Mouse (Mus musculus) kidney, embryonic 15.5 days (tissue): ENCODE measurements at regions not wholly inside any gene's neighbourhood (a gene's known extent, or its start where the extent isn't known, plus 50 kb on each side); places are given as distances from the start of the nearest gene placed in this dataset.

Source experiments
- ATAC-seq: fragments of 200-750 bp; cut with Nextera tagmentation; replicated peaks from 2 replicates; pipeline ENCODE4 v1.8.0; 2017; ENCODE audit warnings: moderate TSS enrichment; ENCODE audit not compliant: low FRiP score
- H3K27ac ChIP-seq: fragments of 300-500 bp; sonication (generic); 2 replicates; pipeline ENCODE4 v1.5.1; 2015; ENCODE audit warnings: mild to moderate bottlenecking, inconsistent platforms
- H3K27me3 ChIP-seq: fragments of 300-500 bp; sonication (generic); 2 replicates; pipeline ENCODE4 v1.6.1; 2015; ENCODE audit warnings: inconsistent platforms
- H3K36me3 ChIP-seq: fragments of 300-500 bp; sonication (generic); 2 replicates; pipeline ENCODE4 v1.6.1; 2015; ENCODE audit warnings: inconsistent platforms
- H3K4me1 ChIP-seq: fragments of 300-500 bp; sonication (generic); 2 replicates; pipeline ENCODE4 v1.6.1; 2015; ENCODE audit warnings: inconsistent platforms
- H3K4me2 ChIP-seq: fragments of 300-500 bp; sonication (generic); 2 replicates; pipeline ENCODE4 v1.6.1; 2015; ENCODE audit warnings: moderate library complexity, mild to moderate bottlenecking, inconsistent platforms
- H3K4me3 ChIP-seq: fragments of 300-500 bp; sonication (generic); replicated peaks from 2 replicates; pipeline ENCODE4 v1.5.1; 2015; ENCODE audit warnings: mild to moderate bottlenecking, inconsistent platforms
- H3K9ac ChIP-seq: fragments of 300-500 bp; sonication (generic); 2 replicates; pipeline ENCODE4 v1.6.1; 2015; ENCODE audit warnings: mild to moderate bottlenecking, inconsistent platforms
- H3K9me3 ChIP-seq: fragments of 300-500 bp; sonication (generic); replicated peaks from 2 replicates; pipeline ENCODE4 v1.6.1; 2016; ENCODE audit warnings: inconsistent platforms
- WGBS: fragments of 180-500 bp; shearing (Covaris S2); methylation state at CpG from one replicate; pipeline ENCODE4 v1.1.7; 2015; ENCODE audit warnings: mixed read lengths; 5-methylcytosine and 5-hydroxymethylcytosine counted together

- Histone ChIP-seq H3K27ac (no peak overlapping the region), H3K36me3 (no peaks in the 10 kb centered on the region), H3K4me2 (no peak overlapping the region), H3K4me1 (no peaks in the 10 kb centered on the region), H3K9ac (no peak overlapping the region), H3K4me3 (no peak overlapping the region), H3K9me3 (no peaks in the 10 kb centered on the region), H3K27me3 (no peaks in the 10 kb centered on the region)
- WGBS, result 86% methylated on average over 4 of the region's 4 CpGs
- no peak for ATAC-seq
These were observed 684.7 kb upstream of the Vwc2 start for GRCm38 (mm10) chr11:10429291-10429690.

GRCm38 (mm10) chr11:10477341-10478070 lies 636.5 kb upstream of the Vwc2 start:
- Histone ChIP-seq H3K27me3 (no peaks in the 10 kb centered on the region), H3K9ac (no peak overlapping the region), H3K4me2 (no peak overlapping the region), H3K4me1 (no peaks in the 10 kb centered on the region), H3K4me3 (no peak overlapping the region), H3K36me3 (no peaks in the 10 kb centered on the region), H3K9me3 (no peaks in the 10 kb centered on the region), H3K27ac (no peak overlapping the region)
- ATAC-seq, result no peak
- 91% methylated on average over 4 of the region's 4 CpGs for WGBS

- no peaks in the 10 kb centered on the region for H3K9me3 ChIP-seq
- no peak overlapping the region for H3K9ac ChIP-seq
- H3K36me3 ChIP-seq, result no peaks in the 10 kb centered on the region
- WGBS, result 80% methylated on average over 2 of the region's 2 CpGs
- no peak overlapping the region for H3K27ac ChIP-seq
- H3K4me1 ChIP-seq, result no peaks in the 10 kb centered on the region
- ATAC-seq, result no peak
- H3K27me3 ChIP-seq, result no peaks in the 10 kb centered on the region
- no peak overlapping the region for H3K4me3 ChIP-seq
- H3K4me2 ChIP-seq, result no peak overlapping the region
These were observed 632.9 kb upstream of the Vwc2 start for GRCm38 (mm10) chr11:10481007-10481698.

GRCm38 (mm10) chr11:10484011-10484410 lies 630.0 kb upstream of the Vwc2 start:
- Histone ChIP-seq H3K4me3 (no peak overlapping the region), H3K36me3 (no peaks in the 10 kb centered on the region), H3K27me3 (no peaks in the 10 kb centered on the region), H3K4me2 (no peak overlapping the region), H3K4me1 (no peaks in the 10 kb centered on the region), H3K27ac (no peak overlapping the region), H3K9me3 (no peaks in the 10 kb centered on the region), H3K9ac (no peak overlapping the region)
- 86% methylated on average over 3 of the region's 3 CpGs for WGBS
- no peak for ATAC-seq

- Histone ChIP-seq H3K27ac (no peak overlapping the region), H3K9me3 (no peaks in the 10 kb centered on the region), H3K4me1 (no peaks in the 10 kb centered on the region), H3K27me3 (no peaks in the 10 kb centered on the region), H3K9ac (no peak overlapping the region), H3K36me3 (no peaks in the 10 kb centered on the region), H3K4me3 (no peak overlapping the region), H3K4me2 (no peak overlapping the region)
- WGBS, result 56% methylated on average over 2 of the region's 2 CpGs
- peak; percentile 62; the same call in 1 of the 2 replicates for ATAC-seq
These were observed 616.6 kb upstream of the Vwc2 start for GRCm38 (mm10) chr11:10497399-10497798.

- Histone ChIP-seq H3K9ac (no peak overlapping the region), H3K4me2 (no peak overlapping the region), H3K27me3 (no peaks in the 10 kb centered on the region), H3K36me3 (no peaks in the 10 kb centered on the region), H3K27ac (no peak overlapping the region), H3K4me3 (no peak overlapping the region), H3K9me3 (0 out of 2 replicates have a peak, but pooled peaks cover 7% of the 10 kb centered on the region), H3K4me1 (no peaks in the 10 kb centered on the region)
- WGBS, result 68% methylated on average over 3 of the region's 3 CpGs
- ATAC-seq, result no peak
These were observed 602.8 kb upstream of the Vwc2 start for GRCm38 (mm10) chr11:10511241-10511640.
